In genomic region chr13:22350813-22351212, GRCm38 (mm10) we compare ENCODE assay signal across 49 mouse cellular contexts. TPM values are rescaled to one million over a fixed set of nuclear protein-coding genes. Genes with fewer than 3 reads are reported as not detected.
"Had no signal": no experiment of that assay in that cellular context is flagged by ENCODE, and none has a peak within 500 bp of the region (broad histone marks: within the 10 kb centered on the region; RNA-seq: fewer than 3 reads in every experiment).

No protein-coding gene starts in this region.

- H3K27ac ChIP-seq: heart, embryonic 10.5 days; heart, embryonic 13.5 days; heart, embryonic 15.5 days; hindbrain, embryonic 10.5 days; hindbrain, embryonic 12.5 days; hindbrain, embryonic 13.5 days; hindbrain, embryonic 14.5 days; hindbrain, embryonic 15.5 days; hindbrain, postnatal 0 days; kidney, embryonic 15.5 days; kidney, postnatal 0 days; layer of hippocampus, adult 2 months; left cerebral cortex, adult 2 months had no signal

- H3K4me1 ChIP-seq: heart, embryonic 10.5 days; heart, embryonic 12.5 days; heart, embryonic 13.5 days; heart, embryonic 15.5 days; hindbrain, embryonic 10.5 days; hindbrain, embryonic 12.5 days; hindbrain, embryonic 13.5 days; hindbrain, embryonic 15.5 days; kidney, embryonic 15.5 days had no signal

- H3K36me3 ChIP-seq: heart, embryonic 10.5 days; heart, embryonic 12.5 days; heart, embryonic 13.5 days; heart, embryonic 15.5 days; hindbrain, embryonic 10.5 days; hindbrain, embryonic 12.5 days; hindbrain, embryonic 13.5 days; hindbrain, embryonic 15.5 days; kidney, embryonic 15.5 days had no signal

- ATAC-seq: hindbrain, embryonic 16.5 days; hindbrain, postnatal 0 days; inflammation-experienced regulatory T-cells, adult 6 months had no signal

- H3K9ac ChIP-seq: heart, embryonic 12.5 days; heart, embryonic 13.5 days; heart, embryonic 15.5 days; hindbrain, embryonic 12.5 days; hindbrain, embryonic 13.5 days; hindbrain, embryonic 14.5 days; hindbrain, embryonic 15.5 days; kidney, embryonic 15.5 days had no signal

- H3K4me2 ChIP-seq: heart, embryonic 11.5 days; heart, embryonic 12.5 days; heart, embryonic 13.5 days; heart, embryonic 15.5 days; hindbrain, embryonic 12.5 days; hindbrain, embryonic 13.5 days; hindbrain, embryonic 14.5 days; hindbrain, embryonic 15.5 days; kidney, embryonic 15.5 days had no signal

- H3K4me3 ChIP-seq: heart, embryonic 10.5 days; heart, embryonic 12.5 days; heart, embryonic 13.5 days; heart, embryonic 15.5 days; hindbrain, embryonic 10.5 days; hindbrain, embryonic 12.5 days; hindbrain, embryonic 13.5 days; hindbrain, embryonic 15.5 days; kidney, embryonic 15.5 days; layer of hippocampus, adult 2 months; left cerebral cortex, adult 2 months had no signal

- DNase-seq: heart, postnatal 10 days; heart, postnatal 14 days; heart, postnatal 36 days; heart, postnatal 4 days; kidney, adult 11 months; kidney, adult 18-20 months; kidney, adult 2 months; kidney, adult 8-10 months; kidney, adult 9 months; kidney, postnatal 10 days; kidney, postnatal 14 days; kidney, postnatal 25 days; kidney, postnatal 36 days; kidney, postnatal 4 days; layer of hippocampus, adult 9-11 months; layer of hippocampus, postnatal 36 days had no signal

- H3K27me3 ChIP-seq: heart, embryonic 12.5 days; heart, embryonic 13.5 days; heart, embryonic 15.5 days; hindbrain, embryonic 12.5 days; hindbrain, embryonic 13.5 days; hindbrain, embryonic 15.5 days; kidney, embryonic 15.5 days had no signal

- H3K9me3 ChIP-seq: heart, embryonic 10.5 days; heart, embryonic 13.5 days; heart, embryonic 15.5 days; hindbrain, embryonic 12.5 days; hindbrain, embryonic 13.5 days; hindbrain, embryonic 15.5 days; kidney, embryonic 15.5 days had no signal

RNA-seq across cellular contexts. Expression of gene Vmn1r198, which starts 0.6 kb away (rescaled TPM):
- total RNA-seq: heart, postnatal 10 days; heart, postnatal 14 days; heart, postnatal 25 days; heart, postnatal 36 days; heart, postnatal 4 days; hematopoietic stem cell, adult 5-6 weeks; hindbrain, postnatal 0 days; layer of hippocampus, adult 18-20 months; layer of hippocampus, adult 2 months; layer of hippocampus, adult 8-10 months; layer of hippocampus, postnatal 10 days; layer of hippocampus, postnatal 14 days; layer of hippocampus, postnatal 25 days; layer of hippocampus, postnatal 36 days; left cerebral cortex, adult 18-20 months; left cerebral cortex, adult 2 months; left cerebral cortex, adult 8-10 months had no signal
- polyA plus RNA-seq: heart, embryonic 10.5 days; heart, embryonic 11.5 days; heart, embryonic 12.5 days; heart, embryonic 13.5 days; heart, embryonic 14.5 days; heart, embryonic 15.5 days; heart, embryonic 16.5 days; heart, postnatal 0 days; hindbrain, embryonic 10.5 days; hindbrain, embryonic 11.5 days; hindbrain, embryonic 12.5 days; hindbrain, embryonic 13.5 days; hindbrain, embryonic 14.5 days; hindbrain, embryonic 15.5 days; hindbrain, embryonic 16.5 days; hindbrain, postnatal 0 days; inflammation-experienced regulatory T-cells, adult 6 months; intestine, embryonic 14.5 days; kidney, adult 2 months; kidney, embryonic 14.5 days; kidney, embryonic 15.5 days; kidney, embryonic 16.5 days; kidney, postnatal 0 days had no signal

RNA-seq across cellular contexts. Expression of gene Vmn1r197, which starts 26.4 kb away (rescaled TPM):
- total RNA-seq: heart, postnatal 10 days; heart, postnatal 14 days; heart, postnatal 25 days; heart, postnatal 36 days; heart, postnatal 4 days; hematopoietic stem cell, adult 5-6 weeks; hindbrain, postnatal 0 days; layer of hippocampus, adult 18-20 months; layer of hippocampus, adult 2 months; layer of hippocampus, adult 8-10 months; layer of hippocampus, postnatal 10 days; layer of hippocampus, postnatal 14 days; layer of hippocampus, postnatal 25 days; layer of hippocampus, postnatal 36 days; left cerebral cortex, adult 18-20 months; left cerebral cortex, adult 2 months had no signal
- polyA plus RNA-seq: heart, embryonic 10.5 days; heart, embryonic 11.5 days; heart, embryonic 12.5 days; heart, embryonic 13.5 days; heart, embryonic 14.5 days; heart, embryonic 15.5 days; heart, embryonic 16.5 days; heart, postnatal 0 days; hindbrain, embryonic 10.5 days; hindbrain, embryonic 11.5 days; hindbrain, embryonic 12.5 days; hindbrain, embryonic 13.5 days; hindbrain, embryonic 14.5 days; hindbrain, embryonic 15.5 days; hindbrain, embryonic 16.5 days; hindbrain, postnatal 0 days; intestine, embryonic 14.5 days; kidney, adult 2 months; kidney, embryonic 14.5 days; kidney, embryonic 15.5 days; kidney, embryonic 16.5 days; kidney, postnatal 0 days had no signal

RNA-seq across cellular contexts. Expression of gene Vmn1r199, which starts 28.8 kb away (rescaled TPM):
- total RNA-seq: heart, postnatal 10 days; heart, postnatal 14 days; heart, postnatal 25 days; heart, postnatal 36 days; heart, postnatal 4 days; hematopoietic stem cell, adult 5-6 weeks; hindbrain, postnatal 0 days; layer of hippocampus, adult 18-20 months; layer of hippocampus, adult 2 months; layer of hippocampus, adult 8-10 months; layer of hippocampus, postnatal 10 days; layer of hippocampus, postnatal 14 days; layer of hippocampus, postnatal 25 days; layer of hippocampus, postnatal 36 days; left cerebral cortex, adult 18-20 months; left cerebral cortex, adult 2 months; left cerebral cortex, adult 8-10 months had no signal
- polyA plus RNA-seq: heart, embryonic 10.5 days; heart, embryonic 11.5 days; heart, embryonic 12.5 days; heart, embryonic 13.5 days; heart, embryonic 14.5 days; heart, embryonic 15.5 days; heart, embryonic 16.5 days; heart, postnatal 0 days; hindbrain, embryonic 10.5 days; hindbrain, embryonic 11.5 days; hindbrain, embryonic 12.5 days; hindbrain, embryonic 13.5 days; hindbrain, embryonic 14.5 days; hindbrain, embryonic 15.5 days; hindbrain, embryonic 16.5 days; hindbrain, postnatal 0 days; inflammation-experienced regulatory T-cells, adult 6 months; intestine, embryonic 14.5 days; kidney, adult 2 months; kidney, embryonic 14.5 days; kidney, embryonic 15.5 days; kidney, embryonic 16.5 days; kidney, postnatal 0 days had no signal

RNA-seq across cellular contexts. Expression of gene Vmn1r200, which starts 39.4 kb away (rescaled TPM):
- total RNA-seq: heart, postnatal 10 days; heart, postnatal 14 days; heart, postnatal 25 days; heart, postnatal 36 days; heart, postnatal 4 days; hematopoietic stem cell, adult 5-6 weeks; hindbrain, postnatal 0 days; layer of hippocampus, adult 18-20 months; layer of hippocampus, adult 2 months; layer of hippocampus, adult 8-10 months; layer of hippocampus, postnatal 10 days; layer of hippocampus, postnatal 14 days; layer of hippocampus, postnatal 25 days; layer of hippocampus, postnatal 36 days; left cerebral cortex, adult 18-20 months; left cerebral cortex, adult 2 months; left cerebral cortex, adult 8-10 months had no signal
- polyA plus RNA-seq: heart, embryonic 10.5 days; heart, embryonic 11.5 days; heart, embryonic 12.5 days; heart, embryonic 13.5 days; heart, embryonic 14.5 days; heart, embryonic 15.5 days; heart, embryonic 16.5 days; heart, postnatal 0 days; hindbrain, embryonic 10.5 days; hindbrain, embryonic 11.5 days; hindbrain, embryonic 12.5 days; hindbrain, embryonic 13.5 days; hindbrain, embryonic 14.5 days; hindbrain, embryonic 15.5 days; hindbrain, postnatal 0 days; inflammation-experienced regulatory T-cells, adult 6 months; intestine, embryonic 14.5 days; kidney, adult 2 months; kidney, embryonic 14.5 days; kidney, embryonic 15.5 days; kidney, embryonic 16.5 days; kidney, postnatal 0 days had no signal
